Mouse (Mus musculus) activated CD4-positive, CD25-positive, alpha-beta regulatory T cell, adult 9 weeks (primary cell): ENCODE data around the gene Smoc2. TPM values are rescaled to one million over a fixed set of nuclear protein-coding genes. Genes with fewer than 3 reads are reported as not detected.

Experiments
- polyA plus RNA-seq: library from polyadenylated mRNA; unstranded; fragments of 100-300 nt; shearing (Covaris generic); gene quantifications from one replicate; pipeline ENCODE4 v1.2.1, GENCODE M21; 2017

The Smoc2 gene
- polyA plus RNA-seq, result not detected

GRCm38 (mm10) chr17:14279177-14279965, at the start of gene Smoc2:
Smoc2 (plus strand) TSS chr17:14279506.

Other genes with a start within 250 kb of the Smoc2 start
- not detected for gene Gm7358, start 220.0 kb upstream of the Smoc2 start, polyA plus RNA-seq
- gene Dact2, start 75.2 kb upstream of the Smoc2 start, polyA plus RNA-seq, result not detected